Mouse (Mus musculus) MEL (cell line): ENCODE measurements around the gene Klf13. TPM values are rescaled to one million over a fixed set of nuclear protein-coding genes. Genes with fewer than 3 reads are reported as not detected.

Experiments used
- DNase-seq: peaks from one replicate; pipeline ENCODE4 v3.0.0; 2011; ENCODE audit warnings: low read depth, low spot score
- H3K27ac ChIP-seq: 2 replicates; pipeline ENCODE4 v1.5.1; 2012; ENCODE audit warnings: low read depth, mild to moderate bottlenecking, control low read depth, low read length, moderate library complexity; ENCODE audit not compliant: control insufficient read depth
- H3K27me3 ChIP-seq, 2 experiments: fragments of 150-350 bp in 1 of 2; sonication (generic) in 1 of 2; 2 replicates each; pipeline ENCODE4 v1.6.1; 2012; ENCODE audit warnings: low read length in 2 of 2, mild to moderate bottlenecking in 2 of 2, improper control_type of control experiment in 1 of 2, moderate library complexity in 1 of 2; ENCODE audit not compliant: insufficient read depth in 2 of 2, control insufficient read depth in 1 of 2
- H3K36me3 ChIP-seq, 2 experiments: 2 replicates each; pipeline ENCODE4 v1.6.1; 2012 to 2014; ENCODE audit warnings: low read length in 2 of 2, improper control_type of control experiment in 1 of 2, inconsistent platforms in 1 of 2, mild to moderate bottlenecking in 1 of 2; ENCODE audit not compliant: insufficient read depth in 2 of 2, control insufficient read depth in 1 of 2
- H3K4me1 ChIP-seq, 2 experiments: fragments of 150-350 bp in 1 of 2; sonication (generic) in 1 of 2; 2 replicates each; pipeline ENCODE4 v1.6.1; 2012; ENCODE audit warnings: low read length in 2 of 2, improper control_type of control experiment in 1 of 2, mild to moderate bottlenecking in 1 of 2; ENCODE audit not compliant: insufficient read depth in 2 of 2, control insufficient read depth in 1 of 2
- H3K4me3 ChIP-seq, 2 experiments: fragments of 150-350 bp in 1 of 2; sonication (generic) in 1 of 2; 2 replicates each; pipeline ENCODE4 v1.5.1; 2012; ENCODE audit warnings: low read depth in 2 of 2, low read length in 2 of 2, mild to moderate bottlenecking in 2 of 2, moderate library complexity in 2 of 2, control low read depth in 1 of 2, improper control_type of control experiment in 1 of 2; ENCODE audit not compliant: control insufficient read depth in 1 of 2, insufficient read depth in 1 of 2
- H3K79me2 ChIP-seq: 2 replicates; pipeline ENCODE4 v1.6.1; 2012; ENCODE audit warnings: mild to moderate bottlenecking, low read length, moderate library complexity; ENCODE audit not compliant: control insufficient read depth, poor library complexity, insufficient read depth
- H3K9ac ChIP-seq: 2 replicates; pipeline ENCODE4 v1.6.1; 2012; ENCODE audit warnings: low read depth, mild to moderate bottlenecking, control low read depth, low read length, moderate library complexity; ENCODE audit not compliant: control insufficient read depth, poor library complexity, severe bottlenecking
- H3K9me3 ChIP-seq: fragments of 150-350 bp; sonication (generic); replicated peaks from 2 replicates; pipeline ENCODE4 v1.6.1; 2012; ENCODE audit warnings: mild to moderate bottlenecking, low read length, improper control_type of control experiment, moderate library complexity; ENCODE audit not compliant: insufficient read depth
- BHLHE40 ChIP-seq: IDR thresholded peaks from 2 replicates; pipeline ENCODE4 v1.6.1; 2012; ENCODE audit warnings: low read depth, mild to moderate bottlenecking, inconsistent platforms, low read length, improper control_type of control experiment, borderline replicate concordance
- CHD2 ChIP-seq: IDR thresholded peaks from 2 replicates; pipeline ENCODE4 v1.6.1; 2011; ENCODE audit warnings: low read length, improper control_type of control experiment
- ETS1 ChIP-seq: IDR thresholded peaks from 2 replicates; pipeline ENCODE4 v1.6.1; 2012; ENCODE audit warnings: low read depth, mild to moderate bottlenecking, inconsistent platforms, low read length, improper control_type of control experiment, moderate library complexity
- GABPA ChIP-seq: IDR thresholded peaks from 2 replicates; pipeline ENCODE4 v1.6.1; 2012; ENCODE audit warnings: low read depth, mild to moderate bottlenecking, inconsistent platforms, low read length, improper control_type of control experiment, moderate library complexity
- GATA1 ChIP-seq: IDR thresholded peaks from 2 replicates; pipeline ENCODE4 v1.6.1; 2011; ENCODE audit warnings: low read depth, low read length, improper control_type of control experiment
- KAT2A ChIP-seq: conservative IDR thresholded peaks from 2 replicates; pipeline ENCODE4 v1.6.1; 2012; ENCODE audit warnings: low read depth, low read length, improper control_type of control experiment, inconsistent platforms
- MAFK ChIP-seq: IDR thresholded peaks from 2 replicates; pipeline ENCODE4 v1.6.1; 2011; ENCODE audit warnings: low read depth, mild to moderate bottlenecking, low read length, improper control_type of control experiment, borderline replicate concordance
- MAX ChIP-seq: IDR thresholded peaks from 2 replicates; pipeline ENCODE4 v1.6.1; 2011; ENCODE audit warnings: low read length, improper control_type of control experiment
- MAZ ChIP-seq: IDR thresholded peaks from 2 replicates; pipeline ENCODE4 v1.6.1; 2012; ENCODE audit warnings: low read depth, mild to moderate bottlenecking, inconsistent platforms, low read length, improper control_type of control experiment
- MEF2A ChIP-seq: IDR thresholded peaks from 2 replicates; pipeline ENCODE4 v1.6.1; 2014; ENCODE audit warnings: low read depth, mild to moderate bottlenecking, inconsistent platforms, low read length, improper control_type of control experiment; ENCODE audit not compliant: poor library complexity, insufficient replicate concordance, severe bottlenecking; ENCODE audit errors: extremely low read depth
- MXI1 ChIP-seq: IDR thresholded peaks from 2 replicates; pipeline ENCODE4 v1.6.1; 2011; ENCODE audit warnings: mild to moderate bottlenecking, low read depth, low read length, improper control_type of control experiment
- MYB ChIP-seq: IDR thresholded peaks from 2 replicates; pipeline ENCODE4 v1.6.1; 2011; ENCODE audit warnings: mild to moderate bottlenecking, low read depth, low read length, improper control_type of control experiment
- NRF1 ChIP-seq: IDR thresholded peaks from 2 replicates; pipeline ENCODE4 v1.6.1; 2014; ENCODE audit warnings: low read depth, mild to moderate bottlenecking, inconsistent platforms, low read length, improper control_type of control experiment, moderate library complexity; ENCODE audit not compliant: poor library complexity, insufficient read depth, severe bottlenecking
- POLR2A ChIP-seq, 2 experiments: IDR thresholded peaks; 2 replicates each; pipeline ENCODE4 v1.6.1; 2011 to 2012; ENCODE audit warnings: low read length in 2 of 2, mild to moderate bottlenecking in 2 of 2, control low read depth in 1 of 2, improper control_type of control experiment in 1 of 2, low read depth in 1 of 2, moderate library complexity in 1 of 2; ENCODE audit not compliant: control insufficient read depth in 1 of 2, insufficient read depth in 1 of 2, poor library complexity in 1 of 2
- RAD21 ChIP-seq: IDR thresholded peaks from 2 replicates; pipeline ENCODE4 v1.6.1; 2011; ENCODE audit warnings: mild to moderate bottlenecking, low read depth, low read length, improper control_type of control experiment
- RCOR1 ChIP-seq: IDR thresholded peaks from 2 replicates; pipeline ENCODE4 v1.6.1; 2012; ENCODE audit warnings: low read depth, mild to moderate bottlenecking, inconsistent platforms, low read length, improper control_type of control experiment
- SIN3A ChIP-seq: IDR thresholded peaks from 2 replicates; pipeline ENCODE4 v1.6.1; 2012; ENCODE audit warnings: low read length, improper control_type of control experiment, inconsistent platforms
- TBP ChIP-seq: IDR thresholded peaks from 2 replicates; pipeline ENCODE4 v1.8.0; 2011; ENCODE audit warnings: low read depth, low read length, improper control_type of control experiment
- TCF12 ChIP-seq: IDR thresholded peaks from 2 replicates; pipeline ENCODE4 v1.6.1; 2014; ENCODE audit warnings: low read depth, mild to moderate bottlenecking, inconsistent platforms, low read length, improper control_type of control experiment, moderate library complexity
- UBTF ChIP-seq: IDR thresholded peaks from 2 replicates; pipeline ENCODE4 v1.6.1; 2012; ENCODE audit warnings: low read depth, mild to moderate bottlenecking, inconsistent platforms, low read length, improper control_type of control experiment, moderate library complexity, borderline replicate concordance; ENCODE audit not compliant: insufficient read depth
- USF2 ChIP-seq, 2 experiments: IDR thresholded peaks; 2 replicates each; pipeline ENCODE4 v1.6.1; 2011 to 2012; ENCODE audit warnings: improper control_type of control experiment in 2 of 2, low read length in 2 of 2, borderline replicate concordance in 1 of 2, inconsistent platforms in 1 of 2, low read depth in 1 of 2, mild to moderate bottlenecking in 1 of 2; ENCODE audit not compliant: insufficient read depth in 1 of 2
- ZC3H11A ChIP-seq: IDR thresholded peaks from 2 replicates; pipeline ENCODE4 v1.6.1; 2012; ENCODE audit warnings: low read depth, mild to moderate bottlenecking, inconsistent platforms, low read length, improper control_type of control experiment
- ZKSCAN1 ChIP-seq: IDR thresholded peaks from 2 replicates; pipeline ENCODE4 v1.6.1; 2012; ENCODE audit warnings: low read depth, mild to moderate bottlenecking, inconsistent platforms, low read length, improper control_type of control experiment, moderate library complexity
- ZMIZ1 ChIP-seq: IDR thresholded peaks from 2 replicates; pipeline ENCODE4 v1.6.1; 2012; ENCODE audit warnings: low read depth, mild to moderate bottlenecking, inconsistent platforms, low read length, improper control_type of control experiment, moderate library complexity
- ZNF384 ChIP-seq: IDR thresholded peaks from 2 replicates; pipeline ENCODE4 v1.6.1; 2012; ENCODE audit warnings: low read depth, mild to moderate bottlenecking, inconsistent platforms, low read length, improper control_type of control experiment
- polyA plus RNA-seq, 2 experiments: library from polyadenylated mRNA; stranded (reverse) in 1 of 2; unstranded in 1 of 2; fragments of >175 nt in 1 of 2; fragments of >200 nt in 1 of 2; gene quantifications; 2 replicates each; pipeline versions ENCODE4 v1.2.1 to v1.2.4; 2012; ENCODE audit warnings: low replicate concordance in 2 of 2, low read depth in 1 of 2; ENCODE audit not compliant: insufficient read length in 2 of 2, insufficient read depth in 1 of 2, missing spikeins in 1 of 2
- total RNA-seq: library from RNA; depleted of rRNA; stranded (reverse); fragments of 300-350 nt; gene quantifications from 2 replicates; pipeline ENCODE4 v1.2.3, GENCODE M21; 2012

The Klf13 gene
- total and polyA plus RNA-seq, 3 experiments: 21.6 to 118 (median 26.9) TPM

DNA sequence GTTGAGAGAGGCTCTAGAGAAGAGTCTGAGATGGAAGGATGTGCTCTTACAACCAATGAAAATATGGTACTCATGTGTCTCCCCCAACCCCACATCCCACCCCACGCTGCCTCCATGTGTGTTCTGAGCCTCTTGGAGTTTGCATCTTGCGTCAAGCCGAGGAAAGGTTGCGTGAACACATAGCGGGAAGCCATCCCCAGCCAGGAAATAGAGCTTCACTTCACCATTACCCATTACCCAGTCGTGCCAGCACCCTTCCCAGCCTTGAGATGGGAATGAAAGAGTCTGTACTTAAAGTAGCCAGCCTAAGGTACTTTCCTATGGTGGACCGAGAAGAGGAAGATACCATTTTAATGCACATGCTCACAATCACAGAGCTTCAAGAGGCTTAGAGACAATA lies 46.6 kb upstream of the Klf13 start:
- H3K36me3 ChIP-seq: peaks cover 0 to 4% of the 10 kb centered on the region in 2 experiments; a peak in 2 of 4 replicates
- H3K4me3 ChIP-seq: no peak overlapping the region
- H3K9ac ChIP-seq: no peak overlapping the region
- peaks cover 0 to 9% of the 10 kb centered on the region in 2 experiments; a peak in 3 of 4 replicates for H3K4me1 ChIP-seq
- TF ChIP-seq ZKSCAN1 (no peak), GABPA (no peak), KAT2A (no peak), MEF2A (no peak), MXI1 (no peak), MYB (no peak), UBTF (no peak)
- H3K9me3 ChIP-seq: no peaks in the 10 kb centered on the region
- H3K27me3 ChIP-seq: no peaks in the 10 kb centered on the region
- no peak overlapping the region for H3K27ac ChIP-seq
- no peaks in the 10 kb centered on the region for H3K79me2 ChIP-seq
- DNase-seq: no peak

DNA sequence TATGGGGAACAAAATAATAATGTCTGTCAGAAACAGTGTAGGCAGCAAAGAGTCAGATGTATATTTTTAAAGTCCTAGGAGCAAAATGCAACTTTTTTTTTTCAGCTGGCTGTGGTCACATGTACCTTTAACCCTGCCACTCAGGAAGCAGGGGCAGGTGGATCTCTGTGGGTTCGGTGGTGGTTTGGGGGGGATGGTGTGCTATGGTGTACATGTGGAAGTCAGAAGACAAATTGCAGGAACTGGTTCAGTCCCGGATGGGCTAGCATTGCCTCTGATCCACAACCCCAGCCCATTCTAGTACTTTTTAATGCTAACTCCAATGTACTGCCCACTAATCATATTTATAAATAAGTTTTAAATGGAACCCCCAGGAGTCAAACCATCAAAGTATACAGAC lies 45.6 kb upstream of the Klf13 start:
- no peaks in the 10 kb centered on the region for H3K27me3 ChIP-seq
- peaks cover 0 to 4% of the 10 kb centered on the region in 2 experiments; a peak in 2 of 4 replicates for H3K36me3 ChIP-seq
- peaks cover 0 to 5% of the 10 kb centered on the region in 2 experiments; a peak in 3 of 4 replicates for H3K4me1 ChIP-seq
- H3K9me3 ChIP-seq: no peaks in the 10 kb centered on the region
- TF ChIP-seq BHLHE40 (no peak), ZC3H11A (no peak), GATA1 (no peak), NRF1 (no peak), MAX (no peak), ZMIZ1 (no peak), RCOR1 (no peak), CHD2 (no peak), POLR2A (IDR thresholded peaks at IDR 0.05; ENCODE audit: control insufficient read depth in 1 of 2, insufficient read depth in 1 of 2, low read depth in 1 of 2, low read length in 2 of 2, poor library complexity in 1 of 2) (no peak), TCF12 (no peak), SIN3A (no peak), ETS1 (no peak), ZNF384 (no peak), MAZ (no peak), MYB (no peak), TBP (no peak), USF2 (IDR thresholded peaks at IDR 0.05; ENCODE audit: borderline replicate concordance in 1 of 2, insufficient read depth in 1 of 2, low read depth in 1 of 2, low read length in 2 of 2) (no peak), MAFK (no peak), RAD21 (no peak), MEF2A (no peak)
- no peaks in the 10 kb centered on the region for H3K79me2 ChIP-seq
- no peak overlapping the region for H3K27ac ChIP-seq
- no peak for DNase-seq
- H3K9ac ChIP-seq: no peak overlapping the region
- no peak overlapping the region for H3K4me3 ChIP-seq
